Mouse (Mus musculus) fibroblast of lung, adult 2 months (primary cell): Measurements from ENCODE around the gene Slc35e2.

Experiments
- DNase-seq: peaks from one replicate; pipeline ENCODE4 v3.0.0-alpha.2; 2011; ENCODE audit warnings: low read depth

The Slc35e2 gene

DNA sequence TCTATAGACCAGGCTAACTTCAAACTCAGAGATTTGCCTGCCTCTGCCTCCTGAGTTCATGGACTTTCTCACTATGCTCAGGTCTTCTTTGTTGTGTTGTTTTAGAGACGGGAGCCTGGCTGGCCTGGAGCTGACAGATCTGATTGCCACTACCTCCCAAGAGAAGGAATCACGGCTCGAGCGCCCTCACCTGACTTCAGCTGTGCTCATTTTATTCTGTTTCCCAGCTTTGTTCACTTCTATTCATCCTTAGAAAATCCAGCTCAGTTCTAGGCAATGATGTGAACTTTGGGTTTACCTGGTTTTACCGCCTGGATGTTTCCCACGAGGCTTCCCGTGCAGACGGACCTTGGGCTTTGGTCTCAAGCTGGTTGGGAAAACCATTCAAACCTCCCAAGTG is 25.7 kb upstream of the Slc35e2 start:
- no peak for DNase-seq

DNA sequence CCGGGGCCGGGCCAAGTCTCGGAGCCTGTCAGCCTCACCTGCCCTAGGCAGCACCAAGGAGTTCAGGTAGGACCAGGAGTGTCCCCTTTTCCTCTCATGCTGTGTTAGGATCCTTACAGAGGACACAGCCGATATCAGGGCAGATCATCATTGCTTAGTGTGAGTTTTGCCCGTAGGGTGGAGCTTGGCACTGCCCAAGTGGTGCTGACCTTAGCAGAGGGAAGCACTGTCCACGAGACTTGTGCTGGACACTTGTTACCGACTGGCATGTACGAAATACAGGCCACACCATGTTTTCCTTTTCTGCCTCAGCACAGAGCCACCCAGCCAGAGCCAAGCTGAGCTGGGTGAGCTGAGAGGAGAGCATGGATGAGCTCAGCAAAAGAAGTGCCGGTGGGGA is 24.1 kb upstream of the Slc35e2 start:
- no peak for DNase-seq

DNA sequence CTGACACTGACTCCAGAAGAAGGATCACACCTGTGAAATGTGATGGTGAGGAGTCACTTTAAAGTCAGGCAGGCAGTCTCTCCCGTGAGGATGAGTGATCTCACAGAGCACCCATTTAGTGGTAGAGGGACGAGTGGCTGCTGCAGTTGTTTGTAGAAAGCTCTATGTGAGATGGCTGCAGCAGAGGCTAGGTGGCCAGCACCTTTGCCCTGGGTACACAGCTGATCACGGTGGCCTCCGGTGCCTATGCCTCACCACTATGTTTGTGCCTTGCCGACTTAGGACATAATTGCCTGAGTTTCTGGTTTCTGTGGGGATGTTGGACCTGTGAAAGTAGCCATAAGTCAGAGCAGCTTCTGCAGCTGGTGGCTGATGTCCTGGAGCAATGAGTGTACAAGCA is 23.5 kb upstream of the Slc35e2 start:
- DNase-seq, result no peak

DNA sequence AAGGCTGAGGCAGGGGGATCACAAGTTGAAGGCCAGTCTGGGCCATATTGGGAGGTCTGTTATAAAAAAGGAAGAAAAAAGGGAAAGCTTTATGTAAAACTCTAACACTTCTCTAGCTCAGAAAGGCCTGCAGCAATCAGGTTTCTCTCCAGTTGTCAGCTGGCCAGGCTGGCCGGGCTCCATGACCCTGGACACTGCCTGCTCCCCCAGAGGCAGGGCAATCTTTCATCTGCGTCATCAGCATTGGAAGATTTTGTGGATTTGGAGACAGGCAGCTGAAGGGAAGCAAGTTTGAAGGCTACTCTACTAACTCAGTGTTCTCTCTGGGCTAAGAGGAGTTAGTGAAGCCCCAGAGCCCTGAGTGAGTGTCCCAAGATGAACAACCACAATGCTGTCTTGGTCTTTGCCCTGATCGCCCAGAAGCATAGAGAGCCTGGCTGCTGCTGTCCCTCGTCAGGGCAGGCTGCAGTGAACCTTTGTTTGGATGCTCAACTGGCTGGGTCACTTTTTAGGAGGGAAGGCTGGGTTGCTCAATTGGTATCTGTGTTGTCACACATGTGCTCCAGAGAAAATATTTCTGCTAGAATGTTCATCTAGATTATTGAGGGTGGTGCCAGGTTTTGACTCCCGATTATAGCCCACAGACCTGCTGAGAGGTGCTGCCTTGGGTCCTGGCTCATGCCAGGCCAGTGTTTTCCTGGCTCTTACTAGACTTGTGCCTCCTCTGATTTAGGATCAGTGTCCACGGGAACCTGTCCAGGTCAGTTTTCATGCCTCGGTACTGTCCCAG is 22.7 kb upstream of the Slc35e2 start:
- DNase-seq, result no peak

DNA sequence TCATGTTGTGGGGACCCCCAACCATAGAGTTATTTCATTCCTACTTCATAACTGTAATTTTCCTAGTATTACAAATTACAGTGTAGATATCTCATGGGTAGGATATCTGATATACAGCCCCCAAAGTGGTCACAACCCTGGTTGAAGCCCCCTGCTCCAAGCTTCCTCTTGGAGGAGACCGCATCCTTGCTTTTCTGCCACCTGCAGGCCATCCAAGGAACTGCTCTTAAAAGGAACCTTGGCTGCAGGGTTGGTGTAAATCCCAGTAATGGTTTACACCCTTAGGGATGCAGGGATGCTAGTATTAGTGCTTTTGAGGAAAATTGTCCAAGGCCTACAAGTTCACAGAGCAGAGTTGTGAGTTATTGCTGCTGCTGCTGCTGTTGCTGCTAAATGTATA is 20.8 kb upstream of the Slc35e2 start:
- DNase-seq, result no peak

DNA sequence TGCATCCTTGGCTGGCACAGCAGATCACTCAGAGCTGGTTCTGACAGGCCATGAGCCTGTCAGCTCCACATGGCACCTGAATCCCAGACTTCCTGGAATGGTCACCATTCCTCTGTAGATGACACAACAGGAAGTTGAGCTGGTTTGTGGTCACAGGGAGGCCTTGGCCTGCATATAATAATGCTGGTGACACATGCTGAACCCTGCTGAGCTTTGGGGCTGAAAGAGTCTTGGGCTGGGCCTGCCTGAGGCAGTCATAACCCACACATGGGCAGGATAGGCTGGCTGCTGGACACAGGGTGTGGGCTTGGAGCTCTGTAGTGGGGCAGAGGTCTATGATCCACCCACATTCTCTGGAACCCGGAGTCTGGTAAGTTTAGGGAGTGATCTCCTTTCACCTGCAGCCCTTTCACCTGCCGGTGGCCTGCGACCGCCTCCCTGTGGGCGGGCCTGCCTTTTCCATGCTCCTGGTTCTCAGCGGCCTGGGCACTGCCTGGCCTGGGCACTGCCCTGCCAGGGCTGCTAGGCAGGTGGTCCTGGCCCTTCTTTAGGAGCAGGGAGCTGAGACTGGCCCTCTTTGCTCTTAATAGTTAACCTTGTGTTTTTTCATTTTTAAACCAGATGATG is 18.8 kb upstream of the Slc35e2 start:
- DNase-seq, result peak; percentile 46

DNA sequence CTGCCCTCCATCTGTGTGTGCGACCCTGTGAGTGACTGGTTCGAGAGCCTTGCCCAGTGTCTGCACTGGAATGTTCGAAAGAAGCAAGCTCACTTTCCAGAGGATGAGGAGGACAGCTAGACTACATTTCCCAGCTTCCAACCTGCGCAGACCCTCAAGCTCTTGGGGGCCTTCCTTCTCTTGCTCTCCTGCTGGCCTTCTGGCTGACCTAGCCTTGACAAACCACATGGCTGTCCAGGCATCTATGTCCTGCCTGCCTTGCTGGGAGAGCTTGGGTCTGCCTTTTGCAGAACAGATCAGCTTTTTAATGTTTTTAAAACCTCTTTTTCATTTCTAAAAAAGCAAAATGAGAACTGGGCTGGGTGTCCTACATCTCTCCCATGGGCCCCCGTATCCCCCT is 11.9 kb upstream of the Slc35e2 start:
- DNase-seq, result no peak

DNA sequence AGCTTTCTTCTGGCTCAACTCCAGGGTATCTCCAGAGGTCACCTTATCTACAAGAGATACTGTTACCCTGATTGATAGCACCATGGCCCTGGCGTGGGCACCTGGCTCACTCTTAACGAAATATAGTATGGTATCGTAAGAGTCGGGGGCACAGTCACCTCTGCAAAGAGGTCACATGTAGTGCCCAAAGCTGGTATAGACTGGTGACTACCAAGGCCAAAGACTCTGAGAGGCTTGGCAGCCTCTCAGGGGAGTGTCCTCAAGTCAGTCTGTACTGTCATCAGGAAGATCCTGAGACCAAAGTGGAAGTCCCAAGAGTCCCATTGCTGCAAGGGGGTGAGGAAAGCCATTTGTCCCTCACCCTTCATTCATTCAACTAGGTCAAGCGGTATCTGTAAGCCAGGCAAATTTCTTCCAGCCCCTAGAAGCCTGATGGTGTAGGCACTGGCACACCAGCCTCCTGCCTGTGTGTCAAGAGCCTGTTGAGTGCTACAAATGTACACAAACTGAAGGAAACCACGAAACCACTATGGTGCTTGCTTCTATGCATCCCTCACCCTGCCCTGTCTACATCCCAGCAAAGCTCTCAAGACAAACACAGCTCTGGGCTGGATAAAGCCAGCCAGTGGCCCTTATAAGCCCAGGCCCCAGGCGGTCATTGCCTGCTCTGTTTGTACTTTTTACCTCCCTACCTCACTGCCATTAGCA is 10.1 kb upstream of the Slc35e2 start:
- no peak for DNase-seq

DNA sequence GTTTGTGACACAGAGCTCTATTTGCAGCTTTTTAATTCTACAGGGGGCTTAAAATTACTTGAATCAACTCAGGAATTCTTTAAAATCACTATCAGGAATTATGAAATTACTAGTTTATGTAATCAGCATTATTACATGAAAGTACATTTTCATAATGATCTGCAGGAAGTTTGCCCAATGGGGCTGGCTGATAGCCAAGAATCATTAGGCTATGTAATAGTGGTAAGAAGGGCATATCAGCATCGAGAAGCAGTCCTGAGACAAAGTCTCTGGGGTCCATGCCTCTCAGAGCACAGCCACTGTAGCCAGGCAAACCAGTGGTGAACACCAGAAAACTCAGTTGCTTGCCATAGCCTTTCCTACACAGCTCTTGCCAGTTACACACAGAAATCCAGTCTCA is 7.4 kb upstream of the Slc35e2 start:
- DNase-seq, result no peak

DNA sequence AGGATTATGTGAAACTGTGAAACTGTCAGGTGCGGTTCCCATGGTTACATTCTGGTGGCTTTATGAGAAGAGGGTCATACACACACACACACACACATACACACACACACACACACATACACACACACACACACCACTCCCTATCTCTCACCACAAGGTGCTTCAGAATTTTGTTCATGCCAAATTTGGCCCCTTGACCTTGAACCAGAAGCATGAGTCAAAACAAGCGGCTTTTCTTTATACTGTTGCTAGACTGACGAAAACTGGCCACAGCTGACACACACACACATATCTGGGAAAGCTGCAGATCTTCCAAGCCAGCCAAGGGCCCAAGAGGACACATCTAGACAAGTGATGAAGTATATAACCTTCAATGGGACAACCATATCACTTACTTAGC is 5.4 kb upstream of the Slc35e2 start:
- DNase-seq, result no peak

DNA sequence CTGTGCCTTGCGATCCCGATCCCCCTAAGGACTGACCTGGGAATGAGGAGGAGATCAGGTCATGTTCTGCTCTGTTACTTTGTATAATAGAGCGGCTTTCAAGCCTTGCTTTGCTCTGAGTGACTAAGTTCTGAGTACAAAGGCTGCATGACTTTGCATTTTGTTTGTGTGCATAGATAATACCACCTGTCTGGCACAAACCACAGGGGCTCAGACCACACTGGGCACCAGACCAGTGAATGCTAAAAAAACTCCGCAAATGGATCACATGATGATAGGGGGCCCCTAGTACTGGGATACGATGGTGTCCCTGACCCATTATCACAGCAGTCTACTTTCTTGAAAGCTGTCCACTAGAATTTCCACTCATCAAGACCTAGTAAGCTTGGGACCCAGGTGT is 4.6 kb upstream of the Slc35e2 start:
- DNase-seq, result no peak

DNA sequence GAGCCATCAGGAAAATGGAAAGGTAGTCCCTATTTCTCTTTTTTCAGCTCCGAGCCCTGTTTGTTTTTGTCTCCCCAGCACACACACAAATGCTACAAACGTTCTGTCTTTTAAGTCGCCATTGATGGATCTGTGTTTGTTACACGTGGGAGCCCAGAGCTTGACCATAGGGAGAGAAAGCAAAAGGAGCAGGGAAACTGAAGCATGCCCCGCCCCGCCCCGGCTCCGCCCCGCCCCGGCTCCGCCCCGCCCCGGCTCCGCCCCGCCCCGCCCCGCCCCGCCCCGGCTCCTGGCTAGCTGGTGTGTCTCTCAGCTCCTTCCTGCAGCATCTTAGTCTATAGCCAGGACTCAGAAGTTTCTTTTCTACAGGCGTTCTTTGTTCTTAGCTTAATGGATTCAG is 2.7 kb upstream of the Slc35e2 start:
- no peak for DNase-seq

DNA sequence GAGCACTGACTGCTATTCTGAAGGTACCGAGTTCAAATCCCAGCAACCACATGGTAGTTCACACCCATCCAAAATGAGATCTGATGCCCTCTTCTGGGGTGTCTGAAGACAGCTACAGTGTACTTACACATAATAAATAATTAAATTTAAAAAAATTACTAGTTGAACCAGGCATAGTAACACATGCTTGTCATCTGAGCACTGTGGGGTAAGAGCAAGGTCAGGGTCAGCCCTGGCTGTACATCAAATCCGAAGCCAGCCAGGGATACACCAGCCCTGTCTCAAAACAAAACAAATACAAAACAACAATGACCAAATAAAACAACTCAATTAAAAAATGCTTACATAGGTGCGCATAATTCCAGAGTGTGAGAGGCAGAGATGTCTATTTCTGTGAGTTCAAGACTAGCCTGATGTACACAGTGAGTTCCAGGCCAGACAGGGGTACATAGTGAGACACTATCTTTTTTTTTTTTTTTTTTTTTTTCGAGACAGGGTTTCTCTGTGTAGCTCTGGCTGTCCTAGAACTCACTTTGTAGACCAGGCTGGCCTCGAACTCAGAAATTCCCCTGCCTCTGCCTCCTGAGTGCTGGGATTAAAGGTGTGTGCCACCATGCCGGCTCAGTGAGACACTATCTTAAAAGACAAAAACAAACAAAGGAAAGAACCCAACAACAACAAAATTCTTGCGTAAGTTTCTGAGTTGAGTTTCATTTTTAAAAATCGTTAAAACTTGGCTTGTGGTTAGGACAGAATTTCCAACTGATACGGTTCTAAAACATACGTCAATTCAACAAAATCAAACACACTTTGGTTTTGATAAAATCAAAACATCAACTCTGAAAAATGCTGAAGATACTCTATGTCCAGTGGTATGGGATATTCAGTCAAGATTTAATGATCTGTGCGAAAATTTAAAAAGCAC is 1.1 kb upstream of the Slc35e2 start:
- DNase-seq, result no peak

DNA sequence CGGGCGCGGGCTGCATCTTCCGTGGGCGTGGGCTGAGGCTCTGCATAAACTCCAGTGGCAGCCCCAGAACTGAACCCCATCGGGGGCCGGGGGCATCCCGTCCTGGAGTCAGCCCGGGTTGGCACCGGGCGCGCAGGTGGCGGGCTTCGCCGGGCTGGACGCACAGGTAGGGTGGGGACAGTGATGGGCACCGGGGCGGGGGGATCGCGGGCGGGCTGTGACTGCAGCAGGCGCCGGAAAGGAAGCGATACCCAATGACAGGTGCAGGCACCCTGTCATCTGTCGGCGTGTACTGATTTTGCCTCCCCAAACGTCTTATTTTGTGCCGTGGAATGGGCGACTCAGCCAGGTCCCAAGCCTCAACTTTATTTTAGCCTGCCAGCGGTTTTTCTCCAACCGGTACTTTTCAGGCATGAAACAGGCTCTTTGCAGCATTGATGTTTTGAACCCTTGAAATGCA is 811 bp downstream of the Slc35e2 start:
- no peak for DNase-seq

DNA sequence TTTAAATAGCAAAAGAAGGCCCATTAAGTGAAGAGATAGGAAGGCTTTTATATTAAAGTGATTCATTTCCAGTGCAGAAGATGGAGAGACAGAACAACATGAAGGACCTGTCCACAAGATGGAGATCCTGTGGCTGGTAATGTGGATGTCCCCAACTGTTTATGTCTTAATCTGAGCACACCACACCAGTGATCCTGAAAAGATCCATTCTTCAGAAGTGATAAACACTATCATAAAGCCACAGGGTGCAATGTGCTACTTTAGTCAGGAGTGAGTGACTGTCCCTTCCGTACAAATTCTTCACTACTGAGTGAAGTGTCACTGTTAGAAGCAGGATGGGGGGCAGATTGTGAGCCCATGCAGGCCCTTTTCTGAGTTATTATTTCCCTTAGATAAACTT is 1.5 kb downstream of the Slc35e2 start:
- no peak for DNase-seq

DNA sequence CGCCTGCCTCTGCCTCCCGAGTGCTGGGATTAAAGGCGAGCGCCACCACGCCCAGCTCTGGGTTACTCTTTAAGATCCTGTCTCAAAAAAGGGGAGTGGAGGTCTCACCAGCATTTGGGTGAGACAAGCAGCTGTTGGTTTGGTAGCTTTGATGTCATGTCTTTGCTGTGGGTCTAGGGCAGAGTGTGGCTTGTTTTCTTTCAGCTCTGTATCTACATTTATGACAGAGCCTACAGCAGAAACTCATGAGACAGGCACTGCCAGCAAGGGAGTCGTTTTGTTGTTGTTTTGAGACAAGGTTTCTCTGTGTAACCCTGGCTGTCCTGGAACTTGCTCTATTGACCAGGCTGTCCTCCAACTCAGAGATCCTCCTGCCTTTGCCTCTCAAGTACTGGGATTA is 2.6 kb downstream of the Slc35e2 start:
- no peak for DNase-seq

DNA sequence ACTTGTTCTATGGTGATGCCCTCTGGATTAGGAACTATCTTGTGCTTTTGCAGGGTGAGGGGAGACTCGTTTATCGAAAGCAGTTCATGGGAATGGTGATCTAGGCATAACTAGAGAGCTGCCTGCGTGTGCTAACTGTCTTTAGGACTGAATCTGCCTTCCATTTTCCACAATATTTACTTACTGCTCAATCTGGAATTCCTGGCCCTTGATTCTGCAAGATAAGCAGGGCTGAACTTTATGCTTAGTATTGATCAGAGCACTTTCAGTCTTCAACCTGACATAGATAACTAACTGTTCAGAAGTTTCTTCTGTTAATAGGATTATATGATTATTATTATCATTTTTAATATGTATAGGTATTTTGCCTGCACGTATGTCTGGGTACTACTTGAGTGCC is 3.9 kb downstream of the Slc35e2 start:
- no peak for DNase-seq

DNA sequence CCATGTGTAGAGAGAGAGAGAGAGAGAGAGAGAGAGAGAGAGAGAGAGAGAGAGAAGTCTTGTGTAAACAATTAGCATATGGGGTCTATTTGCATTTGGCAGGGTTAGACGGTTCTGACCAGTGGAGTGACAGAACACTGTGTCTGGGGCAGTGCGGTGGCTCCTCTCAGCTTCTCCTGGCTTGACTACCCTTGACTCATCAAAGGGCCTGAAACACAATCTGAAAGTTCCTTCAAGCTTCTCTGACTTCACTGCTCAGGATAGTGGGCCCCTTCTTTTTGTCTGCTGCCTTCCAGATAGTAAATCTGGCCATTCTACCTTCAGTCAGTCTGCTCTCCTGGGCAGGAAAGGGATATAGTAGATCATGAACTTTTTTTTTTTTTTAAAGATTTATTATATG is 5.6 kb downstream of the Slc35e2 start:
- DNase-seq, result no peak

DNA sequence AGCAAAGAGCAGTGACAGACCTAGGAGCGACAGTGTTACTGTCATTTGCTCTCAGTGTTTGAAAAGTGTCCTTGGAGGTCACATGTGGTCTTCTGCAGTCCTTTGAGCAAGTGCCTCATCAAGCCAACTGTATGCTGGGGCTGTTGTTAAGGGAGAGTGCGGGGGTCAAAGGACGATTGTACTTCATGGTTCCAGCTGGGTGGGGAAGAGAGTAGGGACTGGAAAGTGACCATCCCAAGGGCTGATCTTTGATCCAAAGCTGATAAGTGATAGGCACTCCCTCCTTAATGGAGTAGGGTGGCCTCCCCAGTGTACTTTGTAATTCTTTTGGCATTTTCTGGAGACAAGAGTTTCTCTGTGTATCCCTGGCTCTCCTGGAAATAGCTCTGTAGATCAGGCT is 10.6 kb downstream of the Slc35e2 start:
- DNase-seq, result no peak

DNA sequence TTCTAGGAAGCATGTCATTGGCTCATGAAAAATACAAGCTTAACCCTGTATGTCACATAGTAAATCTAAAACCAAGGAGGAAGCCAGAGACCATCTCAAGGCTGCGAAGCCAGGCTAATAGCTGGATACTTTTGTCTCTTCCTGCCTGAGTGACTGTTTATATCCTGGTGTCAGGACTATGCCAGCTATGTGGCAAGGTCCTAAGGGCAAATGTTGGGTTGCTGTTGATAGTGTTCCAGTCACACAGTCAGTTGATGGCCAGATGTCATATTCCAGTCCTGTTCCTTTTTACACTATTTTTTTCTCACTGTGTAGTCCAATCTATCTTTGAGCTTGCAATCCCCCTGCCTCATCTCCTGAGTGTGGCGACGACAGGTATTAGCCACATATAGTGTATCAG is 12.0 kb downstream of the Slc35e2 start:
- DNase-seq, result no peak

DNA sequence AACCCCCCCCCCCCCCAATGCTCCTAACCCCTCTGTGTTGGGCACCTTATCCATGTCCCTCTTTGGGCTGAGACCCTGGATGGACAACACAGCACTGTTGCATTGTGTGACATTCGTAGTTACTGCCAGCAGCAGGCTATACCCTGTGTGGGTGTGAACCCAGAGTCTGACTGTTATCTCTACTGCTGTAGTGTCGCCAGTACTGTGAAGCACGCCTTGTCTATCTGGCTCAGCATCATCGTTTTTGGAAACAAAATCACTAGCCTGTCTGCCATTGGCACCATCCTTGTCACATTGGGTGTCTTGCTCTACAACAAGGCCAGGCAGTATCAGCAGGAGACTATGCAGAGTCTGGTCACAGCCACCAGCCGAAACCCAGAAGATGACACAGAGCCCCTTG is 17.1 kb downstream of the Slc35e2 start:
- no peak for DNase-seq
